Mouse (Mus musculus) stomach, embryonic 14.5 days (tissue): ENCODE data around the gene Agpat2. TPM values are rescaled to one million over a fixed set of nuclear protein-coding genes. Genes with fewer than 3 reads are reported as not detected.
A peak's percentile ranks its signal among the peaks of the same experiment; 100 is the strongest.

Experiments
- ATAC-seq: fragments of 200-750 bp; cut with Nextera tagmentation; 2 replicates; pipeline ENCODE4 v1.8.0; 2017; ENCODE audit warnings: low read depth, moderate TSS enrichment; ENCODE audit not compliant: insufficient number of reproducible peaks, insufficient read depth, low FRiP score
- H3K27ac ChIP-seq: fragments of 300-500 bp; sonication (generic); 2 replicates; pipeline ENCODE4 v1.5.1; 2014; ENCODE audit warnings: mild to moderate bottlenecking, low read length, moderate library complexity, mixed read lengths
- H3K27me3 ChIP-seq: fragments of 300-500 bp; sonication (generic); 2 replicates; pipeline ENCODE4 v1.6.1; 2014; ENCODE audit warnings: low read length, control low read depth, mixed read lengths; ENCODE audit not compliant: control insufficient read depth, insufficient read depth
- H3K36me3 ChIP-seq: fragments of 300-500 bp; sonication (generic); 2 replicates; pipeline ENCODE4 v1.6.1; 2014; ENCODE audit warnings: mild to moderate bottlenecking, control low read depth, low read length, moderate library complexity, mixed read lengths; ENCODE audit not compliant: control insufficient read depth, insufficient read depth
- H3K4me1 ChIP-seq: fragments of 300-500 bp; sonication (generic); 2 replicates; pipeline ENCODE4 v1.6.1; 2014; ENCODE audit warnings: low read length, control low read depth, mixed read lengths; ENCODE audit not compliant: control insufficient read depth, insufficient read depth
- H3K4me2 ChIP-seq: fragments of 300-500 bp; sonication (generic); replicated peaks from 2 replicates; pipeline ENCODE4 v1.6.1; 2014; ENCODE audit warnings: low read depth, low read length, control low read depth
- H3K4me3 ChIP-seq: fragments of 300-500 bp; sonication (generic); 2 replicates; pipeline ENCODE4 v1.5.1; 2014; ENCODE audit warnings: low read depth, low read length, control low read depth
- H3K9ac ChIP-seq: fragments of 300-500 bp; sonication (generic); replicated peaks from 2 replicates; pipeline ENCODE4 v1.6.1; 2014; ENCODE audit warnings: low read depth, mild to moderate bottlenecking, control low read depth, low read length, moderate library complexity, mixed read lengths
- H3K9me3 ChIP-seq: fragments of 300-500 bp; sonication (generic); 2 replicates; pipeline ENCODE4 v1.6.1; 2016; ENCODE audit warnings: low read depth, low read length, control low read depth; ENCODE audit not compliant: control insufficient read depth
- WGBS: fragments of 180-500 bp; shearing (Covaris S2); extraction: QIAGEN DNeasy Blood & Tissue Kit; methylation state at CpG from one replicate; pipeline ENCODE4 v1.1.7; 2014; 5-methylcytosine and 5-hydroxymethylcytosine counted together
- polyA plus RNA-seq: library from polyadenylated mRNA; unstranded; fragments of >200 nt; fragmentation: Nextera tagmentation; extraction: Ambion mirVana; gene quantifications from 2 replicates; pipeline ENCODE4 v1.2.1, GENCODE M21; 2014

Gene Agpat2
- polyA plus RNA-seq, 1 experiment from 2014 or later: 43.7 TPM

DNA sequence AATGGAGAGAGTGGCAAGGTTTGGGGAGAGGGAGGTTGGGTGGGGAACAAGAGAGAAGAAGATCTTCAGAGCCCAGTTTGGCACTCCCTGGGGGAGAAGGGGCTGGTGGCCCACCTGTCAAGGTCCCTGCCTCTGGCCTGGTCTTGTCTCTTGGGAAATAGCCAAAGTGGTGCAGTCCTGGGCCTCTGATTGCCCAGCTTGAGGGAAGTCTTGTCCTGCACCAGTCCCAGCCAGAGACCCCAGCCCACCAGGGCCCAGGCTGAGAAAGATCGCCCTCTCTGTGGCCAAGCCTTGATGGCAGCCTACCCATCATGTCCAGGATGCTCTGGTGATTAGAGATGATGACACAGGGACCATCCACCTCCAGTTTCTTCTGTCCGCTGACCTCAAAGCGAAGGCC, 7.3 kb downstream of the Agpat2 start:
- Histone ChIP-seq H3K27me3 (no peaks in the 10 kb centered on the region), H3K4me1 (no peaks in the 10 kb centered on the region), H3K9ac (no peak overlapping the region), H3K27ac (no peak overlapping the region), H3K36me3 (peaks cover 23% of the 10 kb centered on the region; the same call in 1 of the 2 replicates), H3K4me3 (no peak overlapping the region), H3K9me3 (no peaks in the 10 kb centered on the region), H3K4me2 (no peak overlapping the region)
- WGBS: 95% methylated on average over 3 of the region's 3 CpGs
- no peak for ATAC-seq

DNA sequence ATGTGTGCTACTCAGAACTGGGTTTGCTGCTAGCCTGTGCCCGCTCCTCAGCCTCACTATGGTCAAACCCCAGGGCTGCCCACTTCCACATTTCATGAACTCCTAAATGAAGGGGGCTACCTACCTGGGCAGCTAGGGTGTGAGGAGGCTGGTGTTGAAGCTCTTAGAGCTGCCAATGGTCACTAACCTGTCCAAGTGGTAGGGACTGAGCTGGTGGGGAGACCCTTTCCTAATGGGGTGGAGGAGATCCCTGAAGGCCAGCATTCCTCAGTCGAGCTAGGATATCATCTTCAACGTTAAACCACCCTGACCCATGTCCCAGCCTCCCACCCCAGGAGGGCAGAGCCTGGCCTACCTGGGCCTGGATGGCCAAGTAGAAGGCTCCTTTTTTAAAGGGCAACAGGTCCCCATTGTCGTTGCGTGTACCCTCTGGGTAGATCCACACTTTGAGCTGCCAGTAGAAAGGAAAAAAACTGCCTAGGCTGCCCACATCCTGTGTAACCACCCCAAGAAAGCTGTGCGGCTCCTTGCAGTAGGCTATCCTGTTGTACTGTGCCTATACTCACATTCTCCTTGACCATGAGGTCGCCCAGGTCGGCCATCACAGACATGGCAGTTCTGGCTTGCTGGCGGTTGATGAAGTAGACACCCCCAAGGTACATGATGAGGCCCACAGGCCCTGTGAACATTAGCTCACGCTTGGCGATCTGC, 8.3 kb downstream of the Agpat2 start:
- peak overlapping the region; percentile 39; the same call in 1 of the 2 replicates for H3K27ac ChIP-seq
- H3K4me1 ChIP-seq: no peaks in the 10 kb centered on the region
- H3K4me3 ChIP-seq: no peak overlapping the region
- ATAC-seq: no peak
- no peak overlapping the region for H3K9ac ChIP-seq
- H3K4me2 ChIP-seq: no peak overlapping the region
- H3K27me3 ChIP-seq: no peaks in the 10 kb centered on the region
- H3K36me3 ChIP-seq: peaks cover 24% of the 10 kb centered on the region; the same call in 1 of the 2 replicates
- no peaks in the 10 kb centered on the region for H3K9me3 ChIP-seq
- WGBS: 76% methylated on average over 11 of the region's 11 CpGs

DNA sequence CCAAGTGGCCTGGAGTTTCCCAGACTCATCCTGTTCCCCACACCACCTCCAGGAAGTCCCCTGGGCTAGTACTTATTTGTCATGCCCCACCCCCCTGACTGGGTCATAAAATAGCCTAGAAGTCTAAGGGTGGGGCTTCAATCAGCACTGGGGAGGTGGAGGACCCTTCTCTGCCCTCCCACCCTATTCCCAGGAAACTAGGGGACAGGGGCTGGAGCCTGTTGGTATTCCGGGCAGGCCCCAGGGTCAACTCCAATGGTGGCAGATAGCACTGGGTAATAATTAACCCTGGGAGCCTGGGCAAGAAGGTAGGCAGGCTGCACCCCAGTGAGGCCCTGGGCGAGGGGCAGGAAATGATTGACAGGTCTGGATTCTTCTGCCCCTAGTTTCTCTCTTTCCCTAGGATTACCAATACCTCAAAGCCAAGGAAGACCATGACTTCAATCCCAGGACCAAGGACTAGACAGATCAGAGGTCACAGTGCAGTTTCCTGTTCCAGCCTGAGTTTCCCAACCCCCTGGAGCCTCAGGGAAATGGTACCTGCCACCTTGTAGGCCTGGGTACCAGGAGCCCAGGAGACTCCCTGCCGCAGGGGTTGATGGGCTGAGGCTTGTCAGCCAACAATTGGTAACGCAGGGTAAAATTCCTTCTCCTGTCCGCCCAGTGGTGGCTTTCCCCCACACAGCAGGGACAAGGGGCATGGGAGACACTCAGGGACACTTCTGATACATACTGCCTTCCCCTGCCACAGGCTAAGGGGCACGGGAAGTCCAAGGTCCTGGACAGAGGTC, 9.1 kb downstream of the Agpat2 start:
- peaks cover 24% of the 10 kb centered on the region; the same call in 1 of the 2 replicates for H3K36me3 ChIP-seq
- H3K4me2 ChIP-seq: no peak overlapping the region
- H3K9ac ChIP-seq: no peak overlapping the region
- H3K27ac ChIP-seq: peak overlapping the region; percentile 39; the same call in 1 of the 2 replicates
- no peaks in the 10 kb centered on the region for H3K27me3 ChIP-seq
- WGBS: 66% methylated on average over 6 of the region's 6 CpGs
- H3K4me3 ChIP-seq: no peak overlapping the region
- H3K9me3 ChIP-seq: no peaks in the 10 kb centered on the region
- no peaks in the 10 kb centered on the region for H3K4me1 ChIP-seq
- ATAC-seq: peak; percentile 79

DNA sequence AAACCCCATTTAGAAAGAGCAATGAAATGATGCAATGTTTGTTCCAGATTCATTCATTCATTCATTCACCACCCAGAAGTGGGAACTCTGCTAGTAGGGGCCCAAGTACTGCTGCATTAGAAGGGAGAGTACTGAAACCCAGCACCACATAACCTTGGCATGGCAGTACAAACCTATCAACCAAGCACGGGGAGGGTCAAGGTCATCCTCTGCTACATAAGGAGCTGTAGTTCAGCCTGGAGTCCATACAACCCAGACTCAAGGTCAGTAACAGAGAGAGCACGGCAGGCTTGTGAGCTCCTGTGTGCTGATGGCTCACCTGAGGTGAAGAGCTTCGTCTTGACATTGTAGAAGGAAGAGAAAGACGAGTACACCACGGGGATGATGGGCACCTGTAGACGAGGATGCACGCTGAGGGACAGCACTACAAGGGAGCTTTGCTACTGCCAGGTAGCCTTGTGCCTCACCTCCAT, 9.7 kb downstream of the Agpat2 start:
- no peaks in the 10 kb centered on the region for H3K27me3 ChIP-seq
- no peak overlapping the region for H3K4me3 ChIP-seq
- peaks cover 24% of the 10 kb centered on the region; the same call in 1 of the 2 replicates for H3K36me3 ChIP-seq
- H3K4me2 ChIP-seq: no peak overlapping the region
- H3K9ac ChIP-seq: no peak overlapping the region
- ATAC-seq: peak; percentile 12; the same call in 1 of the 2 replicates
- WGBS: 85% methylated on average over 7 of the region's 7 CpGs
- peak overlapping the region; percentile 10; the same call in 1 of the 2 replicates for H3K27ac ChIP-seq
- H3K9me3 ChIP-seq: no peaks in the 10 kb centered on the region
- H3K4me1 ChIP-seq: no peaks in the 10 kb centered on the region

DNA sequence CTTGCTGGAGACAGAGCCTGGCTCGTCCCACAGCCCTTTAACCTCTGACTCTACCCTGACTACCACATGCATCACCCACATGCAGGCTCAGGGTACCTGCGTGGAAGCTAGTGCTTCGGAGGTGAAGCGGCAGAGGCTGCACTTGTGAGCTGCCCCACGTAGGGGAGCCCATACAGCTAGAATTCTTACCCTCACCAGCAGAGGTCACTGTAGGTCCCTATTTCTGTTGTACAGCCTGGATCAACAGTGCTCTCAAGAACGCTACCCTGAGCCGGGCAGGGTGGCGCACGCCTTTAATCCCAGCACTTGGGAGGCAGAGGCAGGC, 10.2 kb downstream of the Agpat2 start:
- no peak overlapping the region for H3K27ac ChIP-seq
- WGBS: 66% methylated on average over 9 of the region's 9 CpGs

DNA sequence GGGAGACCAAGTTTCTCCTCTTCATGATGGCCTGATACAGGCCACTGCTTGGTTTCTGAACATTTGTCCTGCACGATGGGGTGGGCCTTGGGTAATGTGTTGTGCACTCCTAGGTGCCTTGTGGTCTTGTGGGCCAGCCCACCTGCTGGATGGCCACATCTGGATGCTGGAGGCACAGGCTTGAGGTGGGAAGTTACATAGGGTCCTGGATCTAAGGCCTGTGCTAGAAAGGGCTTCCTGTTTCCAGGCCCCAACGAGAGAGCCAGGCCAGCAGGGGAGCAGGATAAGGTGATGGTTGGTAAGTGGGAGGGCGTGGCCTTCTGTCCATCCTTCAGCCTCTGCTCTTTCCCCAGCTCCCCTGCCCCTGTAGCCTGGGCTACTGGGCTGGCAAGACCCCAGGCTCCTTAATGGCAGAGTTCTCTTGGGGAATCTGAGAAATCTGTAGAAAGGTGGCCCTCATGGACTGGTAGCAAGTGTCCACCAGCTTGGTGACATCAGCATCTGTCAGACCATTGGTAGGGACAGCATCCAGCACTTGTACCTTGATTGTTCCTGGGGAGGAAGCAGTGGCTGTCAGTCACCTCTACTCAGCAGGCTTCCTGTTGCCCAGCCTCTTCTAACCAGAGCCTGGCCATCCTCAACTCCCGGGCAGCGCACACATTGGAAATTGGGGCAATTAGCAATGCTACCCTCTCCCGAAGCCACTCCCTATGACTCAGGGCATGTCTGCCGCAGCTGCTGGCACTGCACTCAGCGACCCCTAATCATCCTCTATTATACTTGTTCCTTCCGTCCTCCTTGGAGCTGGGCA, 10.8 kb downstream of the Agpat2 start:
- no peak for ATAC-seq
- 74% methylated on average over 9 of the region's 9 CpGs for WGBS
- Histone ChIP-seq H3K4me3 (no peak overlapping the region), H3K9ac (no peak overlapping the region), H3K9me3 (no peaks in the 10 kb centered on the region), H3K27me3 (no peaks in the 10 kb centered on the region), H3K36me3 (peaks cover 24% of the 10 kb centered on the region; the same call in 1 of the 2 replicates), H3K4me1 (peaks cover 2% of the 10 kb centered on the region; the same call in 1 of the 2 replicates), H3K27ac (no peak overlapping the region), H3K4me2 (no peak overlapping the region)

More for the DNA sequence above, 10.2 kb downstream of the Agpat2 start:
- Histone ChIP-seq H3K36me3 (peaks cover 24% of the 10 kb centered on the region; the same call in 1 of the 2 replicates), H3K4me2 (no peak overlapping the region), H3K9me3 (no peaks in the 10 kb centered on the region), H3K4me3 (no peak overlapping the region), H3K27me3 (no peaks in the 10 kb centered on the region), H3K9ac (no peak overlapping the region), H3K4me1 (no peaks in the 10 kb centered on the region)
- ATAC-seq: no peak

DNA sequence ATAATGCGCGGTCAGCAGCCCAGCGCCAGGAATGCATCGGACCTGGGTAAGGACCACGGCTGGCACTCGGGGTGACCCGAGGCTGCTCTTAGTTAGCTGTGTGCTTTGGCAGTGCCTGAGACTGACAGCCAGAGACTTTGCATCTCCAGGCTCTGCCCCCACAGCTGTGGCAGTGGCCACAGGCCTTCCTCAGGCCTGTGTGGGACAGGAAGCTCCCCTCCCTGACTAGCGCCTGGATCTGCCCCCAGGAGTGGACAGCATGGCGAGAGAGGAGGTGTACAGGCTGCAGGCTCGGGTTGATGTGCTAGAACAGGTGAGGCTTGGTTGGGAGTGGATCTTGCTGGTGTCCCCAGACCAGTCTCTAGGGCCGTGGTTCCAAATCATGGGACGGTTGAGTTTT, 12.8 kb downstream of the Agpat2 start:
- no peak overlapping the region for H3K4me3 ChIP-seq
- peaks cover 24% of the 10 kb centered on the region; the same call in 1 of the 2 replicates for H3K36me3 ChIP-seq
- no peaks in the 10 kb centered on the region for H3K9me3 ChIP-seq
- no peak for ATAC-seq
- no peaks in the 10 kb centered on the region for H3K27me3 ChIP-seq
- WGBS: 80% methylated on average over 12 of the region's 12 CpGs
- H3K27ac ChIP-seq: no peak overlapping the region
- H3K9ac ChIP-seq: no peak overlapping the region
- H3K4me1 ChIP-seq: peaks cover 8% of the 10 kb centered on the region; the same call in 1 of the 2 replicates
- H3K4me2 ChIP-seq: no peak overlapping the region

DNA sequence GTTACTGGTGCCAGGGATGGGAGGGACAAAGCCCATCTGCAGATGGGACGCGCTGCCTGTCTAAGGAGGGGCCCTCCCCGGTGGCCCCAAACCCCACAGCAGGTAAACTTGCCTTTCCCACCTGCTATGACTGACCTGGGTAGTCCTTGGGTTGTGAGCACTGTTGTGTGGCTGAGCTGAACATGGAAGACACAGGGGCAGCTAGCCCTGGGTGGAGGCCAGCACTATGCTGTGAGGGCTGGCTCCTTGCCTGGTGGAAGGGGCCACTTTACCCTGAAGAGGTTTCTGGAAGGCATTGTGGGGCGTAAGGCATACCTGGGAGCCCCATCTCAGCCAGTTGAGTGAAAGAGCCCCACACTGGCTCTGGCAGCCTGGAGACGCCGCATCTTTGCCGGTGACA, 13.3 kb downstream of the Agpat2 start:
- no peak overlapping the region for H3K4me2 ChIP-seq
- no peak overlapping the region for H3K27ac ChIP-seq
- H3K4me3 ChIP-seq: no peak overlapping the region
- no peaks in the 10 kb centered on the region for H3K27me3 ChIP-seq
- H3K36me3 ChIP-seq: peaks cover 22% of the 10 kb centered on the region; the same call in 1 of the 2 replicates
- 87% methylated on average over 7 of the region's 7 CpGs for WGBS
- peaks cover 8% of the 10 kb centered on the region; the same call in 1 of the 2 replicates for H3K4me1 ChIP-seq
- no peak for ATAC-seq
- no peak overlapping the region for H3K9ac ChIP-seq
- no peaks in the 10 kb centered on the region for H3K9me3 ChIP-seq
